ENCODE assay signal across 15 mouse cellular contexts in the genomic region with DNA sequence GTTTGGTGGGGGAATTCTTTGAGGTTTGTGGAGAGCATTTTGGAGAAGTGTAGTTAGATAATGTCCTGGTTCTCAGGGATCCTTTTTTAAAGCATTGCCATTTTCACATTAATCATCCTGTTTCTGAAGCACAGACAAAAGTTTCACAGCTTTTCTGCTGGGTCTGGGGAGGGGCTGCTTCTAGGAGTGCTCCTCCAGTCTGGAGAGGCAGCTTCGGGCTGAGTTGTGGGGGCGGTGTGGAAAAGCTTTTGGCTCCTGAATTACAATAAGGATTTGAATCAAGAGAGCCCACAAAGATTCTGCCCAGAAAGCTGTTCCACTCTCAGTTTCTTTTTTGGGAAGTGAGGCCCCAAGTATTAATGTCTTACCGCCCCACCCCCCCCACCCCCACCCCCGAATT.
DNase-seq lines count a peak whose midpoint lies in the region; ATAC-seq lines count a peak whose summit lies in the region.
"Had no signal": no experiment of that assay in that cellular context is flagged by ENCODE, and none has a peak within 500 bp of the region (broad histone marks: within the 10 kb centered on the region; RNA-seq: fewer than 3 reads in every experiment).

No protein-coding gene starts in this region.

- no peak overlapping the region for H3K4me3 ChIP-seq in midbrain, embryonic 12.5 days
- H3K4me3 ChIP-seq in midbrain, embryonic 15.5 days = no peak overlapping the region
- H3K4me3 ChIP-seq: embryonic facial prominence, embryonic 10.5 days; lung, embryonic 15.5 days had no signal

- peak; percentile 27 for DNase-seq in heart, adult 11 months
- no peak for DNase-seq in heart, postnatal 36 days
- peak; percentile 73 to 81 for DNase-seq in left cerebral cortex, postnatal 36 days (ENCODE audit: low spot score in 2 of 2)
- no peak for DNase-seq in spleen, postnatal 14 days (ENCODE audit: low spot score in 2 of 2)
- no peak for DNase-seq in gastrocnemius, postnatal 25 days
- DNase-seq in lung, postnatal 4 days = no peak
- DNase-seq: cerebellum, postnatal 10 days; gastrocnemius, postnatal 36 days; kidney, adult 18-20 months had no signal

- H3K27me3 ChIP-seq in midbrain, embryonic 12.5 days = no peaks in the 10 kb centered on the region
- no peaks in the 10 kb centered on the region for H3K27me3 ChIP-seq in midbrain, embryonic 15.5 days (replicated peaks)
- H3K27me3 ChIP-seq: lung, embryonic 15.5 days had no signal

- ATAC-seq in midbrain, embryonic 12.5 days (ENCODE audit: low FRiP score, low read depth) = no peak
- ATAC-seq in midbrain, embryonic 15.5 days (replicated peaks) = no peak
- ATAC-seq: hindbrain, embryonic 16.5 days had no signal

- H3K9ac ChIP-seq in midbrain, embryonic 12.5 days (replicated peaks) = no peak overlapping the region
- no peak overlapping the region for H3K9ac ChIP-seq in midbrain, embryonic 15.5 days
- H3K9ac ChIP-seq: lung, embryonic 15.5 days had no signal

- H3K4me2 ChIP-seq in midbrain, embryonic 12.5 days (replicated peaks) = no peak overlapping the region
- H3K4me2 ChIP-seq in midbrain, embryonic 15.5 days = no peak overlapping the region
- H3K4me2 ChIP-seq: liver, embryonic 11.5 days; lung, embryonic 15.5 days had no signal

- no peaks in the 10 kb centered on the region for H3K9me3 ChIP-seq in midbrain, embryonic 12.5 days
- no peaks in the 10 kb centered on the region for H3K9me3 ChIP-seq in midbrain, embryonic 15.5 days
- H3K9me3 ChIP-seq: embryonic facial prominence, embryonic 10.5 days; lung, embryonic 15.5 days had no signal

- no peaks in the 10 kb centered on the region for H3K36me3 ChIP-seq in midbrain, embryonic 12.5 days
- no peaks in the 10 kb centered on the region for H3K36me3 ChIP-seq in midbrain, embryonic 15.5 days (replicated peaks)
- H3K36me3 ChIP-seq: embryonic facial prominence, embryonic 10.5 days; lung, embryonic 15.5 days had no signal

- intact Hi-C loops in heart, postnatal 36 days (cut with DNase I) = no loop called here
- intact Hi-C loops in left cerebral cortex, postnatal 36 days (cut with DNase I) = loop anchor here (5.0 kb wide), 3 partner anchors 35 to 90 kb away; partner anchors contain the start of gene Akt3

- 25% methylated on average over 4 of the region's 4 CpGs for WGBS in midbrain, embryonic 12.5 days
- 22% methylated on average over 4 of the region's 4 CpGs for WGBS in midbrain, embryonic 15.5 days

- H3K4me1 ChIP-seq in midbrain, embryonic 12.5 days = peaks cover 14% of the 10 kb centered on the region
- H3K4me1 ChIP-seq in midbrain, embryonic 15.5 days = peaks cover 4% of the 10 kb centered on the region; the same call in 1 of the 2 replicates
- H3K4me1 ChIP-seq: lung, embryonic 15.5 days had no signal

- H3K27ac ChIP-seq in midbrain, embryonic 12.5 days (replicated peaks) = peak overlapping the region; percentile 36; the same call in 1 of the 2 replicates
- H3K27ac ChIP-seq in midbrain, embryonic 15.5 days = no peak overlapping the region
- H3K27ac ChIP-seq: embryonic facial prominence, embryonic 10.5 days; lung, embryonic 15.5 days had no signal

Comparison
In these comparisons a context has a peak if more than half of its experiments do, and no peak if none do; other contexts are left out.
1. DNase-seq: peak in heart, adult 11 months (single experiment) and left cerebral cortex, postnatal 36 days (2 of 2); none in heart, postnatal 36 days (0 of 2), spleen, postnatal 14 days (0 of 2), gastrocnemius, postnatal 25 days (single experiment) and lung, postnatal 4 days (0 of 2).